Mouse (Mus musculus) gastrocnemius, postnatal 14 days (tissue): ENCODE measurements at regions not wholly inside any gene's neighbourhood (a gene's known extent, or its start where the extent isn't known, plus 50 kb on each side); places are given as distances from the start of the nearest gene placed in this dataset.

Source experiments
- DNase-seq: peaks from one replicate; pipeline ENCODE4 v3.0.0; 2021; ENCODE audit warnings: mixed read lengths
- intact Hi-C: fragments of 180-260 bp; cut with DNase I; formaldehyde crosslinking; loops from one replicate; pipeline ENCODE4 v1.15.1; 2025; ENCODE audit warnings: low total_unique reads

DNA sequence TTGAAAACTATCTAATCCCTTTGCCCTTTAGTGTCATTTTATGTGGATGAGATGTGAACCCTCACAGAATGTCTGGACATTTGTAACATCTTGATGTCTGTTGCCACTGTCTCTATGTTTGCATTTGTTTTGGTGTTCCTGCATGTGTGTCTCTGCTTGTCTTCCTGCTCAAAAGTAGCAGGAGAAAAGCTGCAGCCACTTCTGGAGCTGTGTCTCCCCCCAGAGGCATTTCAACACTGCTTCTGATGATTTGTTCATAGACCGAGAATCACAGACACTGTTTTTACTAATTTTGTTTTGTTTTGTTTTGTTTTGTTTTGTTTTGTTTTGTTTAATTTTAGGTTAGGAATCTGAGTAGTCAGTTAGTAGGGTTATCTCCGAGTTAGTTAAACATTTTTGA lies 883.8 kb downstream of the Gbe1 start:
- no peak for DNase-seq
- intact Hi-C loops, result no loop called here

GRCm38 (mm10) chr16:71208806-71209205 lies 895.1 kb downstream of the Gbe1 start:
- intact Hi-C loops, result no loop called here

GRCm38 (mm10) chr16:71224469-71224868 lies 910.7 kb downstream of the Gbe1 start:
- DNase-seq, result no peak
- intact Hi-C loops, result no loop called here

More at GRCm38 (mm10) chr16:71208806-71209205, 895.1 kb downstream of the Gbe1 start:
- no peak for DNase-seq

- intact Hi-C loops, result no loop called here
- no peak for DNase-seq
Measured at GRCm38 (mm10) chr16:71230104-71230653, 916.4 kb downstream of the Gbe1 start.

DNA sequence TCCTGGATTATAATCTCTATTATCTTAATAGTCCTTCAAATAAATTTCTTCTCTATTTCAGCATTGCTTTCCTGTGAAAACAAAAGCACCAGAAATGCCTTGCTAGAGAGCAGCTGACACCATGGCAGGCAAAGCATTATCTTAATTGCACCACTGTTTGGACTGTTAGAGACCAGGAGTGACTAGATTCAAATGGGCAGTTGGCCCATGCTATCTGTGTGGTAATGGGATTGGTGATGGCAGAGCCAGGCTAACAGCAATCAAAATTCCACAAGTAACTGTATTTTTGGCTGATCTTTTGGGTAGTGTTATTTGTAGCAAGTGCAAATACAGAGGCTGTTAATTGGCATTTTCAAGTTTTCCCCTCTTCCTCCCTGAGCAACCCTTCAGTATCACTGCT lies 929.3 kb downstream of the Gbe1 start:
- intact Hi-C loops, result no loop called here
- no peak for DNase-seq

- DNase-seq, result no peak
- intact Hi-C loops, result no loop called here
Measured at GRCm38 (mm10) chr16:71243480-71243879, 929.7 kb downstream of the Gbe1 start.

- intact Hi-C loops, result loop anchor here (5.0 kb wide), 1 partner anchor 970 kb away; no protein-coding TSS in a partner anchor
- peak; percentile 17 for DNase-seq
Measured at GRCm38 (mm10) chr16:71247516-71248139, 933.9 kb downstream of the Gbe1 start.

DNA sequence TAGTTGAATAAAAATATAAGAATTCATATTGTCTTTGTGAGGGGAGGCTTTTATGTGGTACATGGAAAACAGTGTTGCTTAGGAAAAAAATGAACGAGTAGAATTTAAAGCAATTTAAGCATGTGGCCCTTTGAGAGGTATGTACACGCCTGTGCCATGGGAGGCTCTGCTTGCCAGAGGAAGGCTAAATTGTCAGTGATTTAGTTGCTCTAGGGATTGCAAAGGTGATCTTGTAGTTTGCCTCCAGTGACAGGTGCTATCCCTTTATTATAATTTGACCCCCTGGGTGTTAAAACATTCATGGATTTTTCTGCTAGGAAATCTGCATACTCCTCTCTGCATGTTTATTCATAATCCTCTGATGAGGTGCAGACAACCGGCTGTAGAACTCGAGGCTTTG lies 942.0 kb downstream of the Gbe1 start:
- intact Hi-C loops, result no loop called here

GRCm38 (mm10) chr16:71256175-71256574 lies 942.4 kb downstream of the Gbe1 start:
- intact Hi-C loops, result no loop called here
- DNase-seq, result no peak

More for the DNA sequence above, 942.0 kb downstream of the Gbe1 start:
- no peak for DNase-seq

DNA sequence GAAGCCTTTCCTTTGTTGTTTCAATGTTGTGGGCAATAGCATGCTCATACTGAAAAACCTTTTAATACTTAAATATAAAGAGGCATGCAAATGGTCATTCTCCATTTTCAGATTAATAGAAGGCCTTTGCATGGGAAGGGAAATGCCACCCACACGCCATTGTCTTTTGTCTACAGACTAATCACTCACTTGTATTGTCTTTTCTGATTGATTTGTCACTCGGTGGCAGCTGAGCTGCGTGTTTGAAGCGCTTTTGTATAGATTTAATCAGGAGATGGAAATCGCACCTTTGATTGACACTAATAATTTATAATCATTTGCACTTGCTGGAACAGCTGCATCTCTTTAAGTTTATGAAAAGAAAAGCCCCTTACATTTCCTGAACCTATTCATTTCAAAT lies 953.4 kb downstream of the Gbe1 start:
- intact Hi-C loops, result no loop called here
- no peak for DNase-seq
